Mouse (Mus musculus): Measurements from ENCODE around the gene Sh2d6. TPM values are rescaled to one million over a fixed set of nuclear protein-coding genes. Genes with fewer than 3 reads are reported as not detected.
A peak's percentile ranks its signal among the peaks of the same experiment; 100 is the strongest.

Sh2d6 gene
- polyA plus RNA-seq, 1 experiment from 2014 or later: 0.30 TPM

- Histone ChIP-seq H3K4me3 (no peak overlapping the region), H3K27me3 (ENCODE audit: poor library complexity, severe bottlenecking) (no peaks in the 10 kb centered on the region), H3K4me1 (peaks cover 24% of the 10 kb centered on the region), H3K27ac (peak overlapping the region; percentile 22; the same call in 1 of the 2 replicates), H3K36me3 (replicated peaks) (no peaks in the 10 kb centered on the region), H3K9me3 (no peaks in the 10 kb centered on the region)
- 68% methylated on average over 4 of the region's 4 CpGs for WGBS
- no peak for DNase-seq (ENCODE audit: extremely low spot score, low spot score)
Measured at GRCm38 (mm10) chr6:72532580-72532979, 11.1 kb upstream of the Sh2d6 start.

- no peaks in the 10 kb centered on the region for H3K9me3 ChIP-seq
- H3K4me1 ChIP-seq: peaks cover 9% of the 10 kb centered on the region
- no peaks in the 10 kb centered on the region for H3K27me3 ChIP-seq (ENCODE audit: poor library complexity, severe bottlenecking)
- WGBS: 78% methylated on average over 10 of the region's 10 CpGs
- no peak for DNase-seq (ENCODE audit: extremely low spot score, low spot score)
- H3K4me3 ChIP-seq: no peak overlapping the region
- H3K27ac ChIP-seq: no peak overlapping the region
- H3K36me3 ChIP-seq (replicated peaks): no peaks in the 10 kb centered on the region
Measured at GRCm38 (mm10) chr6:72528410-72529151, 7.1 kb upstream of the Sh2d6 start.

GRCm38 (mm10) chr6:72527070-72527469 is 5.6 kb upstream of the Sh2d6 start:
- no peak for DNase-seq (ENCODE audit: extremely low spot score, low spot score)
- Histone ChIP-seq H3K36me3 (replicated peaks) (no peaks in the 10 kb centered on the region), H3K4me1 (no peaks in the 10 kb centered on the region), H3K9me3 (no peaks in the 10 kb centered on the region), H3K4me3 (no peak overlapping the region), H3K27ac (no peak overlapping the region), H3K27me3 (ENCODE audit: poor library complexity, severe bottlenecking) (no peaks in the 10 kb centered on the region)
- 88% methylated on average over 4 of the region's 4 CpGs for WGBS

- no peaks in the 10 kb centered on the region for H3K36me3 ChIP-seq (replicated peaks)
- WGBS: 80% methylated on average over 2 of the region's 2 CpGs
- H3K27me3 ChIP-seq (ENCODE audit: poor library complexity, severe bottlenecking): no peaks in the 10 kb centered on the region
- no peaks in the 10 kb centered on the region for H3K9me3 ChIP-seq
- H3K4me1 ChIP-seq: peaks cover 22% of the 10 kb centered on the region
- H3K27ac ChIP-seq: no peak overlapping the region
- DNase-seq (ENCODE audit: extremely low spot score, low spot score): no peak
- no peak overlapping the region for H3K4me3 ChIP-seq
Measured at GRCm38 (mm10) chr6:72524160-72524559, 2.7 kb upstream of the Sh2d6 start.

- Histone ChIP-seq H3K9me3 (no peaks in the 10 kb centered on the region), H3K36me3 (replicated peaks) (no peaks in the 10 kb centered on the region), H3K4me3 (no peak overlapping the region), H3K27ac (no peak overlapping the region), H3K4me1 (peaks cover 30% of the 10 kb centered on the region), H3K27me3 (ENCODE audit: poor library complexity, severe bottlenecking) (no peaks in the 10 kb centered on the region)
- DNase-seq (ENCODE audit: extremely low spot score, low spot score): no peak
- WGBS: 73% methylated on average over 4 of the region's 4 CpGs
Measured at GRCm38 (mm10) chr6:72523222-72523621, 1.7 kb upstream of the Sh2d6 start.

GRCm38 (mm10) chr6:72522288-72522687 is 781 bp upstream of the Sh2d6 start:
- no peak overlapping the region for H3K27ac ChIP-seq
- no peaks in the 10 kb centered on the region for H3K27me3 ChIP-seq (ENCODE audit: poor library complexity, severe bottlenecking)
- H3K36me3 ChIP-seq (replicated peaks): no peaks in the 10 kb centered on the region
- WGBS: 92% methylated on average over 5 of the region's 5 CpGs
- DNase-seq (ENCODE audit: extremely low spot score, low spot score): no peak
- H3K4me3 ChIP-seq: no peak overlapping the region
- H3K9me3 ChIP-seq: no peaks in the 10 kb centered on the region
- H3K4me1 ChIP-seq: peaks cover 30% of the 10 kb centered on the region

GRCm38 (mm10) chr6:72520904-72521303 is 603 bp downstream of the Sh2d6 start:
- no peaks in the 10 kb centered on the region for H3K36me3 ChIP-seq (replicated peaks)
- H3K4me3 ChIP-seq: no peak overlapping the region
- no peaks in the 10 kb centered on the region for H3K27me3 ChIP-seq (ENCODE audit: poor library complexity, severe bottlenecking)
- peak overlapping the region; percentile 85 for H3K27ac ChIP-seq
- H3K4me1 ChIP-seq: peaks cover 30% of the 10 kb centered on the region
- H3K9me3 ChIP-seq: no peaks in the 10 kb centered on the region
- WGBS: 98% methylated on average over 5 of the region's 5 CpGs
- DNase-seq (ENCODE audit: extremely low spot score, low spot score): no peak

- Histone ChIP-seq H3K27me3 (ENCODE audit: poor library complexity, severe bottlenecking) (no peaks in the 10 kb centered on the region), H3K4me1 (peaks cover 30% of the 10 kb centered on the region), H3K36me3 (replicated peaks) (no peaks in the 10 kb centered on the region), H3K9me3 (no peaks in the 10 kb centered on the region), H3K4me3 (peak overlapping the region; percentile 36), H3K27ac (peak overlapping the region; percentile 85)
- peak; percentile 66 for DNase-seq (ENCODE audit: extremely low spot score, low spot score)
- WGBS: 12% methylated on average over 10 of the region's 10 CpGs
Measured at GRCm38 (mm10) chr6:72519892-72520663, 1.4 kb downstream of the Sh2d6 start.

- Histone ChIP-seq H3K4me1 (peaks cover 30% of the 10 kb centered on the region), H3K4me3 (peak overlapping the region; percentile 36), H3K27me3 (ENCODE audit: poor library complexity, severe bottlenecking) (0 out of 2 replicates have a peak, but pooled peaks cover under 1% of the 10 kb centered on the region), H3K36me3 (replicated peaks) (no peaks in the 10 kb centered on the region), H3K27ac (peak overlapping the region; percentile 85), H3K9me3 (no peaks in the 10 kb centered on the region)
- WGBS: 27% methylated on average over 8 of the region's 8 CpGs
- no peak for DNase-seq (ENCODE audit: extremely low spot score, low spot score)
Measured at GRCm38 (mm10) chr6:72519303-72519702, 2.2 kb downstream of the Sh2d6 start.

- H3K4me1 ChIP-seq: peaks cover 33% of the 10 kb centered on the region
- 0 out of 2 replicates have a peak, but pooled peaks cover 5% of the 10 kb centered on the region for H3K27me3 ChIP-seq (ENCODE audit: poor library complexity, severe bottlenecking)
- H3K36me3 ChIP-seq (replicated peaks): no peaks in the 10 kb centered on the region
- peak overlapping the region; percentile 85 for H3K27ac ChIP-seq
- WGBS: 78% methylated on average over 1 of the region's 1 CpGs
- no peaks in the 10 kb centered on the region for H3K9me3 ChIP-seq
- no peak overlapping the region for H3K4me3 ChIP-seq
- DNase-seq (ENCODE audit: extremely low spot score, low spot score): no peak
Measured at GRCm38 (mm10) chr6:72518842-72519241, 2.7 kb downstream of the Sh2d6 start.

GRCm38 (mm10) chr6:72515644-72516043 is 5.9 kb downstream of the Sh2d6 start:
- Histone ChIP-seq H3K4me3 (no peak overlapping the region), H3K9me3 (no peaks in the 10 kb centered on the region), H3K36me3 (replicated peaks) (no peaks in the 10 kb centered on the region), H3K4me1 (peaks cover 46% of the 10 kb centered on the region), H3K27ac (0 out of 2 replicates have a peak overlapping the region, but pooled peaks have one; percentile 13), H3K27me3 (ENCODE audit: poor library complexity, severe bottlenecking) (0 out of 2 replicates have a peak, but pooled peaks cover 5% of the 10 kb centered on the region)
- 96% methylated on average over 6 of the region's 6 CpGs for WGBS
- DNase-seq (ENCODE audit: extremely low spot score, low spot score): no peak

GRCm38 (mm10) chr6:72513071-72513440 is 8.5 kb downstream of the Sh2d6 start:
- no peaks in the 10 kb centered on the region for H3K9me3 ChIP-seq
- no peaks in the 10 kb centered on the region for H3K36me3 ChIP-seq (replicated peaks)
- 60% methylated on average over 7 of the region's 7 CpGs for WGBS
- H3K27ac ChIP-seq: peak overlapping the region; percentile 95
- H3K27me3 ChIP-seq (ENCODE audit: poor library complexity, severe bottlenecking): 0 out of 2 replicates have a peak, but pooled peaks cover 5% of the 10 kb centered on the region
- H3K4me1 ChIP-seq: peaks cover 26% of the 10 kb centered on the region
- H3K4me3 ChIP-seq: peak overlapping the region; percentile 48
- DNase-seq (ENCODE audit: extremely low spot score, low spot score): no peak

Data from forebrain, embryonic 10.5 days (tissue).